Mouse (Mus musculus): Measurements from ENCODE around the gene Rptor. TPM values are rescaled to one million over a fixed set of nuclear protein-coding genes. Genes with fewer than 3 reads are reported as not detected.

Rptor gene
- polyA plus RNA-seq, 1 experiment from 2014 or later = 4.9 TPM

GRCm38 (mm10) chr11:119785661-119786384 is 183.1 kb downstream of the Rptor start:
- no peak overlapping the region for H3K9ac ChIP-seq
- no peak overlapping the region for H3K27ac ChIP-seq (replicated peaks)
- 0 out of 2 replicates have a peak, but pooled peaks cover 2% of the 10 kb centered on the region for H3K4me1 ChIP-seq (replicated peaks)
- H3K4me3 ChIP-seq (replicated peaks) = no peak overlapping the region
- H3K27me3 ChIP-seq = no peaks in the 10 kb centered on the region
- H3K9me3 ChIP-seq (replicated peaks) = no peaks in the 10 kb centered on the region
- H3K36me3 ChIP-seq (replicated peaks) = peaks cover 5% of the 10 kb centered on the region
- H3K4me2 ChIP-seq = no peak overlapping the region
- no peak for ATAC-seq (ENCODE audit: insufficient read depth)
- 78% methylated on average over 7 of the region's 7 CpGs for WGBS (ENCODE audit: insufficient replicate concordance)

GRCm38 (mm10) chr11:119786385-119786880 is 183.7 kb downstream of the Rptor start:
- H3K36me3 ChIP-seq (replicated peaks) = no peaks in the 10 kb centered on the region; the same call in none of the 2 replicates
- ATAC-seq (ENCODE audit: insufficient read depth) = no peak
- WGBS (ENCODE audit: insufficient replicate concordance) = 84% methylated on average over 8 of the region's 8 CpGs

GRCm38 (mm10) chr11:119788488-119788887 is 185.8 kb downstream of the Rptor start:
- WGBS (ENCODE audit: insufficient replicate concordance) = 73% methylated on average over 7 of the region's 7 CpGs

More at GRCm38 (mm10) chr11:119786385-119786880, 183.7 kb downstream of the Rptor start:
- H3K4me1 ChIP-seq (replicated peaks) = 0 out of 2 replicates have a peak, but pooled peaks cover 2% of the 10 kb centered on the region
- no peak overlapping the region for H3K27ac ChIP-seq (replicated peaks)
- H3K4me2 ChIP-seq = no peak overlapping the region
- no peaks in the 10 kb centered on the region for H3K27me3 ChIP-seq
- no peak overlapping the region for H3K9ac ChIP-seq
- no peaks in the 10 kb centered on the region for H3K9me3 ChIP-seq (replicated peaks)
- H3K4me3 ChIP-seq (replicated peaks) = no peak overlapping the region

GRCm38 (mm10) chr11:119788919-119789713 is 186.4 kb downstream of the Rptor start:
- no peaks in the 10 kb centered on the region for H3K9me3 ChIP-seq (replicated peaks)
- no peaks in the 10 kb centered on the region for H3K4me1 ChIP-seq (replicated peaks)
- no peaks in the 10 kb centered on the region; the same call in 1 of the 2 replicates for H3K36me3 ChIP-seq (replicated peaks)
- WGBS (ENCODE audit: insufficient replicate concordance) = 78% methylated on average over 3 of the region's 3 CpGs
- no peak for ATAC-seq (ENCODE audit: insufficient read depth)
- H3K4me3 ChIP-seq (replicated peaks) = no peak overlapping the region
- no peaks in the 10 kb centered on the region for H3K27me3 ChIP-seq
- no peak overlapping the region for H3K9ac ChIP-seq
- no peak overlapping the region for H3K27ac ChIP-seq (replicated peaks)
- H3K4me2 ChIP-seq = no peak overlapping the region

More at GRCm38 (mm10) chr11:119788488-119788887, 185.8 kb downstream of the Rptor start:
- Histone ChIP-seq H3K9ac (no peak overlapping the region), H3K4me3 (replicated peaks) (no peak overlapping the region), H3K27me3 (no peaks in the 10 kb centered on the region), H3K4me1 (replicated peaks) (0 out of 2 replicates have a peak, but pooled peaks cover 2% of the 10 kb centered on the region), H3K4me2 (no peak overlapping the region), H3K27ac (replicated peaks) (no peak overlapping the region), H3K9me3 (replicated peaks) (no peaks in the 10 kb centered on the region), H3K36me3 (replicated peaks) (no peaks in the 10 kb centered on the region; the same call in 1 of the 2 replicates)
- ATAC-seq (ENCODE audit: insufficient read depth) = no peak

DNA sequence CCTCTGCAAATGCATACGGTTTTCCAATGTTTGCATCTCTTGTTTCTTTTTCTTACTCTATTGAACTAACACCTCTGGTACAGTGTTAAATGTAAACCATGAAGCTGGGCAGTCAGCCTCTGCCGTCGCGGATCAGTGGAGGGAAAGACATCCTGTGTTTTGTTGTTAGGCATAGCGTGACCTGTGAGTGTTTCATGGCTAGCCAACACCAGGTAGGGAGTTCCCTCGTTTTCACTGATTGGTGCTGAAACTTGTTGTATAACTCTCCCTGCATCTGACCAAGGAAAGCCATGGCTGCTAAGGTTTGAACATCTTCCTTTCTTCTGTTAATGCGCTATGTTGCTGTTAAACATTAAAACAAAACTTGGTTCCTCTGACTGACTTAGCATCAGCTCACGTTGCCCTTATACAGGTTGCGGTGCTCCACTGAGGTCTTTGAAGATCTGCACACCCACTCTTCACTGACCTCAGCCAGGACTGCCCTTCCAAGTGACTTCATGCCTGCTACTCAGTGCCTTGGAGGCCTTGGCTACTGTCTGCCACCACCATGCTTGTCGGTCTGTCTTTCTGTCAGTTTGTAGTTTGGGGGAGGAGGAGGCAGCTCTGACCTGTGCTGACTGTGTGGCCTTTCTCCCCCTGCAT is 189.3 kb downstream of the Rptor start:
- ATAC-seq (ENCODE audit: insufficient read depth) = no peak
- Histone ChIP-seq H3K9me3 (replicated peaks) (no peaks in the 10 kb centered on the region), H3K4me2 (no peak overlapping the region), H3K9ac (no peak overlapping the region), H3K27ac (replicated peaks) (no peak overlapping the region), H3K36me3 (replicated peaks) (no peaks in the 10 kb centered on the region), H3K4me3 (replicated peaks) (no peak overlapping the region), H3K4me1 (replicated peaks) (no peaks in the 10 kb centered on the region), H3K27me3 (no peaks in the 10 kb centered on the region)
- WGBS (ENCODE audit: insufficient replicate concordance) = 80% methylated on average over 10 of the region's 10 CpGs

- no peak overlapping the region for H3K27ac ChIP-seq (replicated peaks)
- no peaks in the 10 kb centered on the region for H3K9me3 ChIP-seq (replicated peaks)
- H3K4me2 ChIP-seq = no peak overlapping the region
- WGBS (ENCODE audit: insufficient replicate concordance) = 70% methylated on average over 6 of the region's 6 CpGs
- ATAC-seq (ENCODE audit: insufficient read depth) = no peak
- 0 out of 2 replicates have a peak, but pooled peaks cover 2% of the 10 kb centered on the region for H3K36me3 ChIP-seq (replicated peaks)
- no peak overlapping the region for H3K9ac ChIP-seq
- no peak overlapping the region for H3K4me3 ChIP-seq (replicated peaks)
- H3K4me1 ChIP-seq (replicated peaks) = no peaks in the 10 kb centered on the region
- H3K27me3 ChIP-seq = no peaks in the 10 kb centered on the region
These were observed 190.7 kb downstream of the Rptor start for GRCm38 (mm10) chr11:119793378-119793777.

- Histone ChIP-seq H3K27me3 (no peaks in the 10 kb centered on the region), H3K9me3 (replicated peaks) (no peaks in the 10 kb centered on the region), H3K4me3 (replicated peaks) (no peak overlapping the region), H3K4me2 (no peak overlapping the region), H3K36me3 (replicated peaks) (0 out of 2 replicates have a peak, but pooled peaks cover 5% of the 10 kb centered on the region), H3K27ac (replicated peaks) (no peak overlapping the region), H3K9ac (no peak overlapping the region), H3K4me1 (replicated peaks) (no peaks in the 10 kb centered on the region)
- WGBS (ENCODE audit: insufficient replicate concordance) = 86% methylated on average over 1 of the region's 1 CpGs
- ATAC-seq (ENCODE audit: insufficient read depth) = no peak
These were observed 191.3 kb downstream of the Rptor start for GRCm38 (mm10) chr11:119794020-119794419.

DNA sequence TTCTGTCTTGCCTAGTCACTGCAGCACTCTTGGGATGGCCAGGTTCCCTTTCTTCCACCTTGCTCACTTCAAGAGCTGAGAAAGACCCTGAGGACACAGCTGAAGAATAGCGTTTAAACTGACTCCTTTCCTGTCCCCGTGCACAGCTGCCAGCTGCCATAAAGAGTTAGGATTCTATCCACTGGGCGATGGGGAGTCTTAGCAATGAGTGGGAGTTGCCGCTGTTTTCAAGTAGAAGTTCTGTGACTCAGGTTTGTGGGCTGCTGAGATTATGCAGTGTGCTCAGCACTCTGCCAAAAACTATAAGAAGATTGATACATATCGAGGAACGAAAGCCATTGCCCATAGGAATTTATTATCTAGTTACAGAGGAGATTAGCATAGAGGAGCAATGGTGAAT is 192.0 kb downstream of the Rptor start:
- H3K9me3 ChIP-seq (replicated peaks) = no peaks in the 10 kb centered on the region
- H3K27ac ChIP-seq (replicated peaks) = no peak overlapping the region
- no peaks in the 10 kb centered on the region for H3K4me1 ChIP-seq (replicated peaks)
- no peak overlapping the region for H3K9ac ChIP-seq
- H3K27me3 ChIP-seq = no peaks in the 10 kb centered on the region
- H3K36me3 ChIP-seq (replicated peaks) = 0 out of 2 replicates have a peak, but pooled peaks cover 5% of the 10 kb centered on the region
- ATAC-seq (ENCODE audit: insufficient read depth) = no peak
- 75% methylated on average over 6 of the region's 6 CpGs for WGBS (ENCODE audit: insufficient replicate concordance)
- no peak overlapping the region for H3K4me2 ChIP-seq
- no peak overlapping the region for H3K4me3 ChIP-seq (replicated peaks)

DNA sequence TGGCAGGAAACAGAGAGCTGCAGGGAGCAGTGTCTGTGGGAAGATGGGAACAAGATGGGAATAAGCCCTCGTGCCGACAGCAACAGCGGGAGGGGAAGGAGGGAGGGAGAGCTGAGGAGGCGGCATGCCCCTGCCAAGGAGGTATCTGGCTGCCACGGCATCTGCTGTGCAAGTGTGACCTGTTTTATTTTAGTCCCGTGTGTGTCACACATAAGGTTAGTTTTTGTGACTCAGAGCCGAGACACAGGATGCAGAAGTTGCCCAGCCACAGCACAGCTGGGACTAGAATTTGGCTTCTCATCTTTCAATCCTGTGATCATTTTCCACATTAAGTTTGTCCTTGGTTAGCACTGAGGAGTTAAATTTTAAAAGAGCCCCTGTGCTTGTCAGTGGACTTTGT is 193.7 kb downstream of the Rptor start:
- H3K4me3 ChIP-seq (replicated peaks) = no peak overlapping the region
- 63% methylated on average over 7 of the region's 7 CpGs for WGBS (ENCODE audit: insufficient replicate concordance)
- H3K27ac ChIP-seq (replicated peaks) = no peak overlapping the region
- H3K4me1 ChIP-seq (replicated peaks) = no peaks in the 10 kb centered on the region
- no peak overlapping the region for H3K9ac ChIP-seq
- no peak overlapping the region for H3K4me2 ChIP-seq
- H3K36me3 ChIP-seq (replicated peaks) = 0 out of 2 replicates have a peak, but pooled peaks cover 5% of the 10 kb centered on the region
- no peaks in the 10 kb centered on the region for H3K27me3 ChIP-seq
- ATAC-seq (ENCODE audit: insufficient read depth) = no peak
- H3K9me3 ChIP-seq (replicated peaks) = no peaks in the 10 kb centered on the region

DNA sequence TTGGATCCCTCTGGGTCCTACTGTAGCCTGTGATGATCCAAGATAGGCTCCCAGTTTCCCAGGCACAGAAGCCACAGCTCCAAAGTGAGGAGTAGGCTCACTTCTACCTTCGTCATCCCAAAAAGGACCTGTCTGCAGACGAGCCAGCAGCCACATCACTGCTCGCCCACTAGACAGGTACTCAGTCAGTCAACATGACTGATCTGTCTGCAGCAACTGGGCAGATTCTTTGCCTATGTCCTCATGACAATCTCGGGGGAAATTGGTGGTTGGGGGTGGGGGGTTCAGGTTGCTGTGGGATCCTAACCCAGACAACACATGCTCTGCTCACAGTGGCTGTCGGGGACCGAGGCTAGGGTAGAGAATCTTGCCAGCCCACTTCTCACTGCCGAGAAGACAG is 194.1 kb downstream of the Rptor start:
- H3K9me3 ChIP-seq (replicated peaks) = no peaks in the 10 kb centered on the region
- H3K9ac ChIP-seq = no peak overlapping the region
- no peaks in the 10 kb centered on the region; the same call in 1 of the 2 replicates for H3K4me1 ChIP-seq (replicated peaks)
- H3K4me3 ChIP-seq (replicated peaks) = no peak overlapping the region
- no peak overlapping the region for H3K4me2 ChIP-seq
- WGBS (ENCODE audit: insufficient replicate concordance) = 70% methylated on average over 7 of the region's 7 CpGs
- H3K36me3 ChIP-seq (replicated peaks) = 0 out of 2 replicates have a peak, but pooled peaks cover 5% of the 10 kb centered on the region
- H3K27ac ChIP-seq (replicated peaks) = no peak overlapping the region
- ATAC-seq (ENCODE audit: insufficient read depth) = no peak
- H3K27me3 ChIP-seq = no peaks in the 10 kb centered on the region
